Mouse (Mus musculus): ENCODE results near the gene Xlr4c. TPM values are rescaled to one million over a fixed set of nuclear protein-coding genes. Genes with fewer than 3 reads are reported as not detected.
"Not testable (repeated sequence)": the region's sequence is repeated elsewhere in the genome, so short reads cannot be mapped to it uniquely, and the experiment has no call there.

Xlr4c gene
- polyA plus RNA-seq (2012; rRNA removed) = 0.25 TPM in 1 of 2 replicates, not detected in the other

- DNase-seq (ENCODE audit: low read depth) = not testable (repeated sequence)
These were observed at the start of gene Xlr4c for GRCm38 (mm10) chrX:73242821-73243325. TSS of gene Xlr4c (minus strand) at chrX:73243130.

- not testable (repeated sequence) for DNase-seq (ENCODE audit: low read depth)
These were observed 22.3 kb upstream of the Xlr4c start, which contains the start of gene Xlr3c for GRCm38 (mm10) chrX:73265270-73265669. TSS of gene Xlr3c (minus strand) at chrX:73265390.

GRCm38 (mm10) chrX:73262428-73262827 lies 19.5 kb upstream of the Xlr4c start:
- DNase-seq (ENCODE audit: low read depth) = not testable (repeated sequence)

DNA sequence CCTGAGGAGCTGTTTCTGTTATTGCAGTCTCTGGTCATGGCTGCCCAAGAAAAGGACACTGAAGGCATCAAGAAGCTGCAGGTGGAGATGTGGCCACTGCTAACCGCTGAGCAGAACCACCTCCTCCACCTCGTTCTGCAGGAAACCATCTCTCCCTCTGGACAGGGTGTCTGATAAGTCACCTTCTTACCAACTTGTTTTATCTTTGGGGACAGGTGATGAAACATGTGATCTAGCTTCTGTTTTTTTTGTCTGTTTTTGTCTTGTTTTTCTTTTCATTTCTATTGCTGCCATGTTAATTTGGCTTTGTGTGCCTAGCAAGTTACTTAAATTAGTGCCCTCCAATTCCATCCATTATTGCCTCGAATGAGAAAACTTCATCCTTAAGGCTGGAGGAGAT lies 13.6 kb downstream of the Xlr4c start:
- TF ChIP-seq CTCF (IDR thresholded peaks at IDR 0.05; ENCODE audit: borderline replicate concordance, extremely low read depth, insufficient read depth, insufficient read length) (no peak), POLR2A (IDR thresholded peaks at IDR 0.05; ENCODE audit: borderline replicate concordance, extremely low read depth, insufficient read depth, insufficient read length, poor library complexity, severe bottlenecking) (no peak)
- DNase-seq (ENCODE audit: low read depth) = no peak

GRCm38 (mm10) chrX:73228606-73229214 lies 14.2 kb downstream of the Xlr4c start:
- TF ChIP-seq CTCF (IDR thresholded peaks at IDR 0.05; ENCODE audit: borderline replicate concordance, extremely low read depth, insufficient read depth, insufficient read length) (no peak), POLR2A (IDR thresholded peaks at IDR 0.05; ENCODE audit: borderline replicate concordance, extremely low read depth, insufficient read depth, insufficient read length, poor library complexity, severe bottlenecking) (no peak)

DNA sequence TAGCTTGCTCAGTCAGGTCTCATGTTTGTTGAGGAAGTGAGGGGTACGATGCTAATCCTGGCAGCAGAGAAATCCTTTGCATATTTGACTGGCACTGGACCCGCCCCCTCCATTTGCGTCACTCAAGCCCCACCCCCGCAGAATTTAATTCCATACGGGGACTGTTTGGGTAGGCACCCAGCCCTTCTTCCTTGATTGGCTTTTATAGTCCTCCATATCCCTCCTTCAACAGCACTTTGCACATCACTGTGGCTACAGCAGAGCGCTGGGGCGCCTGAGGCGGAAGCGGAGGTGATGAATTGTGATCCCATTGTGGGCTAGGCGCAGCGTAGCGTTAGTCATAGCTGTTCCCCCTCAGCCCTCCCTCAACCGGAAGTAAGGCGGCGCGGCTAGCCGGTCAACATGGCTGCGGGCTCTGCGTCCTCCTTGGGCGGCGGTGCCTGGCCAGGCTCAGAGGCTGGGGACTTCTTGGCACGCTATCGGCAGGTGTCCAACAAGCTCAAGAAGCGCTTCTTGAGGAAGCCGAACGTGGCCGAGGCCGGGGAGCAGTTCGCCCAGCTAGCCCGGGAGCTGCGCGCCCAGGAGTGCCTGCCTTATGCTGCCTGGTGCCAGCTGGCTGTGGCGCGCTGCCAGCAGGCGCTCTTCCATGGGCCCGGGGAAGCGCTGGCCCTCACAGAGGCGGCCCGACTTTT lies 14.9 kb downstream of the Xlr4c start, which contains the start of gene F8a:
Gene F8a (plus strand): TSS at position 378 of the 692 bp plus-strand sequence.
- DNase-seq (ENCODE audit: low read depth) = peak; percentile 94
- peak; percentile 52; the same call in 1 of the 2 replicates for TF ChIP-seq POLR2A (IDR thresholded peaks at IDR 0.05; ENCODE audit: borderline replicate concordance, extremely low read depth, insufficient read depth, insufficient read length, poor library complexity, severe bottlenecking)
- TF ChIP-seq CTCF (IDR thresholded peaks at IDR 0.05; ENCODE audit: borderline replicate concordance, extremely low read depth, insufficient read depth, insufficient read length) = no peak

More at GRCm38 (mm10) chrX:73228606-73229214, 14.2 kb downstream of the Xlr4c start:
- peak; percentile 74 for DNase-seq (ENCODE audit: low read depth)

GRCm38 (mm10) chrX:73225365-73225764 lies 17.6 kb downstream of the Xlr4c start:
- TF ChIP-seq CTCF (IDR thresholded peaks at IDR 0.05; ENCODE audit: borderline replicate concordance, extremely low read depth, insufficient read depth, insufficient read length) (no peak), POLR2A (IDR thresholded peaks at IDR 0.05; ENCODE audit: borderline replicate concordance, extremely low read depth, insufficient read depth, insufficient read length, poor library complexity, severe bottlenecking) (no peak)
- no peak for DNase-seq (ENCODE audit: low read depth)

DNA sequence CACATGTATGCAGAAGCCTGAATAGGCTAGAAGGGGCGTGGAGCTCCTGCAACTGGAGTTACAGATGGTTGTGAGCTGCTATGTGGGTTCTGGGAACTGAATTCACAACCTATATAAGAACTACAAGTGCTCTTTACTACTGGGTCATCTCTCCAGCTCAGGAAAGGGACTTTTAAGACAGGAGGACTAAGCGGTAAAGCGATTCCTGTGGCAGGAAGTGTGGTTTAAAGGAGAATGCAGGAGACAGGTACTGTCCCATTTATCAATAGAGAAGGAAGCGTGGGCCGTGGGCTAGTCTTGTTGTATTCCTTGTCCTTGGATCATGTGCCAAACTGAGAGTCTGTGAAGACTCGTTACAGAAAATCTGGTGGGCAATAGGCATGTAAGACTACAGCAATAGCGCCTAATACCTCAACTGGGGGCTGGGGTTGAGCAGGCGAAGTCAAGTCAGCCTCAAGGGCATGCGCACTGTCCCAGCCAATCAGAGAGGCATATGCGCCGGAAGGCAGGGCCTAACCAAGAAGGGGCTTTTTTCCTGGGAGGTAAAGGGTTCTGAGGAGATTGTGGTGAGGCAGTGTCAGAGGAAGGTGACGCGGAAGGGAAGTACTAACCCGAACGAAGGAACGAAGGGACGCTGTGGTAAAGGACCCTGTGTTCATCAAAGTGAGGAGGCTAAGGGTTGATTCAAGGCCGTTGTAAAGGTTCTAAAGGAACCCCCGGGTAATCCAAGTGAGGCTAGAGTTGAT lies 28.9 kb downstream of the Xlr4c start, which contains the start of gene Xlr4b:
Gene Xlr4b (plus strand): TSS at position 515 of the 746 bp plus-strand sequence.
- DNase-seq (ENCODE audit: low read depth) = not testable (repeated sequence)

DNA sequence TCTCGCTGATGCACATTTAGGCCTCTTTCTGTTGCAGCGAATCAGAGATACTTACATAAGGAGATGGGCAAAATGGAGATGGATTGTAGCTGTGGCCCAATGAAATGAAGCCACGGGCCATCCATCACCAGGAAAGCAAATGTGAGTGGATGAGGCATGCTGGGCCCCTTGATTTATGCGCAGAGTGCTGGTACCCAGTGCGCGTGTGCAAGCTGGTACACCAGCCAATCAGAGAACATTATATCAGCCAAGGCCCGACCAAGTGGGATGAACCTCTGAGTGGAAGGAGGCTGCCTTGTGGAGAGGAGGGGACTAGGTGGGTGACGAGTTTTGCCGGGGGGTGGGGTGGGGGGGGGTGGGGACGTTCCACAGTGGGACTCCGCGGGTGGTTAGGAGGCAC lies 51.0 kb downstream of the Xlr4c start, which contains the start of gene Xlr3b:
Gene Xlr3b (plus strand): TSS at position 274 of the 400 bp plus-strand sequence.
- DNase-seq (ENCODE audit: low read depth) = peak; percentile 51

Other genes with a start within 250 kb of the Xlr4c start
- gene Pnma5, start 206.0 kb downstream of the Xlr4c start, polyA plus RNA-seq (2012; rRNA removed) = 0.07 and 0.11 TPM in 2 replicates
- 14.5 and 15.1 TPM in 2 replicates for gene Pnma3, start 178.3 kb downstream of the Xlr4c start, polyA plus RNA-seq (2012; rRNA removed)
- gene Xlr4a, start 160.7 kb downstream of the Xlr4c start, polyA plus RNA-seq (2012; rRNA removed) = 0.93 TPM in 1 of 2 replicates, not detected in the other
- gene Xlr3a, start 146.0 kb downstream of the Xlr4c start, polyA plus RNA-seq (2012; rRNA removed) = 1.7 and 4.0 TPM in 2 replicates
- gene Gm14685, start 126.1 kb downstream of the Xlr4c start, polyA plus RNA-seq (2012; rRNA removed) = 0.94 and 1.1 TPM in 2 replicates
- gene Xlr5b, start 94.3 kb downstream of the Xlr4c start, polyA plus RNA-seq (2012; rRNA removed) = not detected in 2 replicates
- gene DXBay18, start 93.7 kb downstream of the Xlr4c start, polyA plus RNA-seq (2012; rRNA removed) = 0.26 and 0.71 TPM in 2 replicates
- not detected in 2 replicates for gene Spin2d, start 66.1 kb downstream of the Xlr4c start, polyA plus RNA-seq (2012; rRNA removed)
- 3.7 and 13.7 TPM in 2 replicates for gene Xlr3b, start 50.9 kb downstream of the Xlr4c start, polyA plus RNA-seq (2012; rRNA removed)
- gene Xlr4b, start 28.8 kb downstream of the Xlr4c start, polyA plus RNA-seq (2012; rRNA removed) = 0.25 and 0.97 TPM in 2 replicates
- gene F8a, start 14.8 kb downstream of the Xlr4c start, polyA plus RNA-seq (2012; rRNA removed) = 19.7 and 22.1 TPM in 2 replicates
- gene Xlr3c, start 22.3 kb upstream of the Xlr4c start, polyA plus RNA-seq (2012; rRNA removed) = 0.13 TPM in 1 of 2 replicates, not detected in the other
- gene Xlr5a, start 49.8 kb upstream of the Xlr4c start, polyA plus RNA-seq (2012; rRNA removed) = not detected in 2 replicates
- not detected in 2 replicates for gene Xlr5c, start 49.8 kb upstream of the Xlr4c start, polyA plus RNA-seq (2012; rRNA removed)
- gene Gm45015, start 93.7 kb upstream of the Xlr4c start, polyA plus RNA-seq (2012; rRNA removed) = not detected in 2 replicates
- 25.9 and 26.6 TPM in 2 replicates for gene Zfp275, start 99.5 kb upstream of the Xlr4c start, polyA plus RNA-seq (2012; rRNA removed)
- 0.13 and 0.27 TPM in 2 replicates for gene Gm18336, start 155.6 kb upstream of the Xlr4c start, polyA plus RNA-seq (2012; rRNA removed)
- 1.2 and 1.3 TPM in 2 replicates for gene Zfp92, start 168.0 kb upstream of the Xlr4c start, polyA plus RNA-seq (2012; rRNA removed)
- gene Trex2, start 192.2 kb upstream of the Xlr4c start, polyA plus RNA-seq (2012; rRNA removed) = 0.11 and 0.18 TPM in 2 replicates
- 45.6 and 50.0 TPM in 2 replicates for gene Haus7, start 215.9 kb upstream of the Xlr4c start, polyA plus RNA-seq (2012; rRNA removed)
- 39.3 and 83.1 TPM in 2 replicates for gene Bgn, start 240.5 kb upstream of the Xlr4c start, polyA plus RNA-seq (2012; rRNA removed)